Mouse (Mus musculus): ENCODE measurements around the gene Pzp. TPM values are rescaled to one million over a fixed set of nuclear protein-coding genes. Genes with fewer than 3 reads are reported as not detected.

Pzp gene
- polyA plus RNA-seq, 1 experiment from 2014 or later, result 1.5 TPM

GRCm38 (mm10) chr6:128543226-128543625, 16.7 kb upstream of the Pzp start:
- TF ChIP-seq EP300 (optimal IDR thresholded peaks at IDR 0.05), result no peak
- TF ChIP-seq CTCF (IDR thresholded peaks at IDR 0.05; ENCODE audit: low read depth), result no peak
- no peaks in the 10 kb centered on the region for H3K4me1 ChIP-seq (replicated peaks; ENCODE audit: control insufficient read depth, insufficient read depth)

GRCm38 (mm10) chr6:128535250-128535649, 8.7 kb upstream of the Pzp start:
- WGBS, result 79% methylated on average over 2 of the region's 2 CpGs
- no peak overlapping the region for H3K9ac ChIP-seq (ENCODE audit: low read length)
- no peak overlapping the region for H3K27ac ChIP-seq (replicated peaks)
- no peak overlapping the region for H3K4me2 ChIP-seq (replicated peaks; ENCODE audit: low read depth)
- H3K36me3 ChIP-seq (ENCODE audit: control insufficient read depth, insufficient read depth, low read length), result no peaks in the 10 kb centered on the region
- H3K4me1 ChIP-seq (replicated peaks; ENCODE audit: control insufficient read depth, insufficient read depth), result no peaks in the 10 kb centered on the region
- ATAC-seq (ENCODE audit: low FRiP score, low TSS enrichment) (no peak; the same call in 1 of the 2 replicates), DNase-seq (ENCODE audit: low spot score) (no peak)
- H3K4me3 ChIP-seq (ENCODE audit: low read depth, low read length), result no peak overlapping the region
- H3K9me3 ChIP-seq (ENCODE audit: control insufficient read depth, low read length), result no peaks in the 10 kb centered on the region
- H3K27me3 ChIP-seq (ENCODE audit: control insufficient read depth, insufficient read depth, low read length), result no peaks in the 10 kb centered on the region
- TF ChIP-seq EP300 (optimal IDR thresholded peaks at IDR 0.05) (no peak), CTCF (IDR thresholded peaks at IDR 0.05; ENCODE audit: low read depth) (no peak)

More at GRCm38 (mm10) chr6:128543226-128543625, 16.7 kb upstream of the Pzp start:
- 50% methylated on average over 13 of the region's 13 CpGs for WGBS
- ATAC-seq (ENCODE audit: low FRiP score, low TSS enrichment) (peak; percentile 57; the same call in 1 of the 2 replicates), DNase-seq (ENCODE audit: low spot score) (peak; percentile 69)
- no peak overlapping the region for H3K27ac ChIP-seq (replicated peaks)
- H3K9ac ChIP-seq (ENCODE audit: low read length), result no peak overlapping the region
- H3K9me3 ChIP-seq (ENCODE audit: control insufficient read depth, low read length), result no peaks in the 10 kb centered on the region
- H3K4me2 ChIP-seq (replicated peaks; ENCODE audit: low read depth), result peak overlapping the region; percentile 34
- H3K27me3 ChIP-seq (ENCODE audit: control insufficient read depth, insufficient read depth, low read length), result no peaks in the 10 kb centered on the region
- no peaks in the 10 kb centered on the region for H3K36me3 ChIP-seq (ENCODE audit: control insufficient read depth, insufficient read depth, low read length)
- H3K4me3 ChIP-seq (ENCODE audit: low read depth, low read length), result no peak overlapping the region

- H3K4me3 ChIP-seq (ENCODE audit: low read depth, low read length), result no peak overlapping the region
- TF ChIP-seq EP300 (optimal IDR thresholded peaks at IDR 0.05) (no peak), CTCF (IDR thresholded peaks at IDR 0.05; ENCODE audit: low read depth) (no peak)
- DNase-seq (ENCODE audit: low spot score), result no peak
- no peak overlapping the region for H3K27ac ChIP-seq (replicated peaks)
- H3K27me3 ChIP-seq (ENCODE audit: control insufficient read depth, insufficient read depth, low read length), result no peaks in the 10 kb centered on the region
- H3K9me3 ChIP-seq (ENCODE audit: control insufficient read depth, low read length), result no peaks in the 10 kb centered on the region
- H3K4me1 ChIP-seq (replicated peaks; ENCODE audit: control insufficient read depth, insufficient read depth), result no peaks in the 10 kb centered on the region
- ATAC-seq (ENCODE audit: low FRiP score, low TSS enrichment), result no peak
- WGBS, result 61% methylated on average over 6 of the region's 6 CpGs
- H3K4me2 ChIP-seq (replicated peaks; ENCODE audit: low read depth), result no peak overlapping the region
- no peaks in the 10 kb centered on the region for H3K36me3 ChIP-seq (ENCODE audit: control insufficient read depth, insufficient read depth, low read length)
- H3K9ac ChIP-seq (ENCODE audit: low read length), result no peak overlapping the region
These were observed 6.8 kb upstream of the Pzp start for GRCm38 (mm10) chr6:128533296-128533695.

DNA sequence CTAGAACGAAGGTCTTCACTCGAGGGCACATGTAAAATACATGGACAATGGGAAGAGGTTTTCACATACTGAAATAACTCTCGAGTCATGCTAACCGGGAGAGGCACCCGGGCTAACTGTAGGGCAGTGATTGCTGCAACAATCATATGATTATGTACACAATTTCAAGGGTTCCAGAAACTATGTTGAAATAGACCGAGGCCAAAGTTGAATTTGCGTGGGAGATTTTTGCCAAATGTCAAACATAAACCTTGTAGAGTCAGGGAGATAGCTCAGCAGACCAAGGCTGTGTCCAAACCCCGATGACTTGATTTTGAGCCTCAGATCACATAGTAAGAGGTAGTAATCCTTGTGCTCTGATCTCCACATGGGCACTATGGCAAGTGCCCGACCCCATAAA, 6.2 kb upstream of the Pzp start:
- Histone ChIP-seq H3K4me3 (ENCODE audit: low read depth, low read length) (no peak overlapping the region), H3K4me2 (replicated peaks; ENCODE audit: low read depth) (no peak overlapping the region), H3K9ac (ENCODE audit: low read length) (no peak overlapping the region), H3K27ac (replicated peaks) (no peak overlapping the region), H3K4me1 (replicated peaks; ENCODE audit: control insufficient read depth, insufficient read depth) (no peaks in the 10 kb centered on the region), H3K27me3 (ENCODE audit: control insufficient read depth, insufficient read depth, low read length) (no peaks in the 10 kb centered on the region), H3K36me3 (ENCODE audit: control insufficient read depth, insufficient read depth, low read length) (no peaks in the 10 kb centered on the region), H3K9me3 (ENCODE audit: control insufficient read depth, low read length) (no peaks in the 10 kb centered on the region)
- DNase-seq (ENCODE audit: low spot score) (no peak), ATAC-seq (ENCODE audit: low FRiP score, low TSS enrichment) (no peak)
- 67% methylated on average over 9 of the region's 9 CpGs for WGBS
- TF ChIP-seq CTCF (IDR thresholded peaks at IDR 0.05; ENCODE audit: low read depth) (no peak), EP300 (optimal IDR thresholded peaks at IDR 0.05) (no peak)

DNA sequence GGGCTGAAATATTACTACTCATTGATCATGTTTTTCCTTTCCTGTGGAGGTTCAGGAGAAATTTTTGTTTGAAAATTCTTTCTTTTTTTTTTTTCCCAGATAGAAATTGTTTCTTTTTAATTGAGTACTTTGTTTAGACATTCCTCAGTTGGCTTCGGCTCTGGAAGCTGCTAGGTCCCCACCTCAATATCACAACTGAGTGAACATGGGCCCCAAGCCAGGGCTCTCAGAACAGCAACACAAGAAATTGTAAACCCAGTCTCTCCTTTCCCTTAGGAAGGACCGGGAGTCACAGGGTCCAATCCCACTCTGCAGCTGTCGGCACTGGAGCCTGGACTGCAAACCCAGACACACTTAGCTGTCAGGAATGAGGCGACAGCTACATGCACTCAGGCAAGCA, 2.0 kb upstream of the Pzp start:
- H3K4me1 ChIP-seq (replicated peaks; ENCODE audit: control insufficient read depth, insufficient read depth), result no peaks in the 10 kb centered on the region
- no peak overlapping the region for H3K4me3 ChIP-seq (ENCODE audit: low read depth, low read length)
- H3K36me3 ChIP-seq (ENCODE audit: control insufficient read depth, insufficient read depth, low read length), result no peaks in the 10 kb centered on the region
- H3K9me3 ChIP-seq (ENCODE audit: control insufficient read depth, low read length), result no peaks in the 10 kb centered on the region
- H3K9ac ChIP-seq (ENCODE audit: low read length), result no peak overlapping the region
- no peaks in the 10 kb centered on the region for H3K27me3 ChIP-seq (ENCODE audit: control insufficient read depth, insufficient read depth, low read length)
- no peak for TF ChIP-seq CTCF (IDR thresholded peaks at IDR 0.05; ENCODE audit: low read depth)
- TF ChIP-seq EP300 (optimal IDR thresholded peaks at IDR 0.05), result no peak
- ATAC-seq (ENCODE audit: low FRiP score, low TSS enrichment), result no peak
- no peak overlapping the region for H3K4me2 ChIP-seq (replicated peaks; ENCODE audit: low read depth)
- no peak overlapping the region for H3K27ac ChIP-seq (replicated peaks)
- WGBS, result 36% methylated on average over 4 of the region's 4 CpGs
- DNase-seq (ENCODE audit: low spot score), result no peak

- Histone ChIP-seq H3K9ac (ENCODE audit: low read length) (no peak overlapping the region), H3K27ac (replicated peaks) (no peak overlapping the region), H3K36me3 (ENCODE audit: control insufficient read depth, insufficient read depth, low read length) (no peaks in the 10 kb centered on the region), H3K4me1 (replicated peaks; ENCODE audit: control insufficient read depth, insufficient read depth) (no peaks in the 10 kb centered on the region), H3K4me2 (replicated peaks; ENCODE audit: low read depth) (no peak overlapping the region), H3K27me3 (ENCODE audit: control insufficient read depth, insufficient read depth, low read length) (no peaks in the 10 kb centered on the region), H3K9me3 (ENCODE audit: control insufficient read depth, low read length) (no peaks in the 10 kb centered on the region), H3K4me3 (ENCODE audit: low read depth, low read length) (no peak overlapping the region)
- 48% methylated on average over 1 of the region's 1 CpGs for WGBS
- ATAC-seq (ENCODE audit: low FRiP score, low TSS enrichment) (no peak), DNase-seq (ENCODE audit: low spot score) (no peak)
- TF ChIP-seq EP300 (optimal IDR thresholded peaks at IDR 0.05) (no peak), CTCF (IDR thresholded peaks at IDR 0.05; ENCODE audit: low read depth) (no peak)
These were observed 590 bp upstream of the Pzp start for GRCm38 (mm10) chr6:128527110-128527509.

Data from stomach, postnatal 0 days (tissue).